Mouse (Mus musculus) central nervous system, embryonic 14 days (tissue): Measurements from ENCODE around the gene Ndufs5. TPM values are rescaled to one million over a fixed set of nuclear protein-coding genes. Genes with fewer than 3 reads are reported as not detected.

Source experiments
- polyA plus RNA-seq: library from polyadenylated mRNA; depleted of rRNA; stranded (reverse); fragments of >200 nt; gene quantifications from 2 replicates; pipeline ENCODE4 v1.2.3, GENCODE M21; 2012; rRNA removed

Ndufs5 gene
- 327 and 347 TPM in 2 replicates for polyA plus RNA-seq

DNA sequence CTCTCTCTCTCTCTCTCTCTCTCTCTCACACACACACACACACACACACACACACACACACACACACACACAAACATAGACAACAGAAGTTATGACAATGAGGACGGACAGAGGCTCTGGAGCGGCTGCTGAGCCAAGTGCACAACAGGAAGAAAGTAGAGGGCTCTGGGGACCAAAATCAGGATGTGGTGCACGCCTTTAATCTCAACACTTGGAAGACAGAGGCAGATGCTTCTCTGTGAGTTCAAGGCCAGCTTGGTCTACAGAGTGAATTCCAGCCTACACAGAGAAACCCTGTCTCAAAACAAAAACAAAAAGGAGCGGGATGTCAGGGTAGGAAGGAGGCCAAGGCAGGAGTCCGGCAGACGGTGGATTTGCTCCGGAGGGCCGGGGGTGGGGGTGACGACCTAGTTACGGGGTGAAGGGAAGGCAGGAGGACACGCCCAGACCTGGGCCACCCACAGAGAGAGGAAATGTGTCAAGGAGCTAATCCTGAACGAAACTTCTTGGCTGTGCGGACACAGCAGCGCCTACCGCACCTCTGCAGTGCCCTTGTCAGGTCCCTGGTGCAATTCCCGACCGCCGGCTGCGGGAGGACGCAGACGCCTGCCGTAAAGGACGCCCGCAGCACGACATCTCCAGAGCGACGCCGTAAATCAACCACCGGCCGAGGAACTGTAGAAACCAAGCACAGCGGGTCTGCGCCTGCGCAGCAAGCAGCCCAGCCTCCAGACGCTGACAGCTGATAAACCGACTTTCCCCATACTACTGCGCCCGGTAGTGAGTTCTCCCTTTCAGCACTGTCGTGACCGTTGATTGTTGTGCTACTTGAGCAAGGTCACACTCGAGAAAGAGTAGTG lies at the start of gene Ndufs5:
Gene Ndufs5, minus strand, starts transcription at position 629 of the 860 bp plus-strand sequence.

DNA sequence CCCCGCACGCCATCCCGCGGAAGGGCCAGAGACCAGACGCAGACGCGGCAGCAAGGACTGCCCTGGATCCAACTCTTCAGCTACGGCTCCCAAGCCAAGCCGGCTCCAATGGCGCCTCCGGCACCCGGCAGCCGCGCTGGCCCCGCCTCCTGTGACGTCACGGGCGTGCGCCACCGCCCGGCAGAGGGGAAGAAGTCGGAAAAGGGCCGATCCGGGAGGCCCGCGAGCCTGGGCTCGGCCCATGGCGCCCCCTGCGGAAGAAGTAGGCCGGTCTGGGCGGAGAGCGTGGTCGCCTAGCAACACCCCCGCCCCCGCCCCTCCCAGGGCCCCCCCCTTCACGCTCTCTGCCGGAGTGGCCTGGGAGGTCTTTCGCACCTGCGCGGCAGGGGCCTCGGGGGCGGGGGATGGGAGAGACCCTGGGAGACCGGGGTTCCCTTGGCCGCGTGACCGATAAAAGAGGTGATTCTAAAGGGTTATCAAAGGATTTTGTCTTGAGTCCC lies 32.2 kb upstream of the Ndufs5 start, which contains the start of gene Akirin1:
Gene Akirin1, minus strand, starts transcription at position 194 of the 500 bp plus-strand sequence.

DNA sequence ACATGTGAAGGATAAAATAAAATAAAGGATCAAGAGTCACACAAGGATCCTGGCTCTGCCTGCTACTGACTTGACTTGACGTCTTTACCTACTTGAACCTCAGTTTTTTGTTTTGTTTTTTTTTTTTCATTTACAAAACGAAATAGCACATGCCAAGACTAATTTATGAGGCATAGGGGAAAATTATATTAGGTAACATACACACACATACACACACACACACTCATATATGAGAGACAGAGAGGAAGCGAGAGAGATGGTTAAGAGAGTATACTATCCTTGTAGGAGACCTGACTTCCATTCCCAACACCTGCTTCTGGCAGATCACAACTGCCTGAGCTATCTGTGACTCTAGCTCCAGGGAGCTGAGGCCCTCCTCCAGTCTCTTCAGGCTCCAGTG lies 33.7 kb downstream of the Ndufs5 start, which contains the start of gene Macf1:
Gene Macf1, minus strand, starts transcription at position 101 of the 400 bp plus-strand sequence.

Other genes starting within 250 kb of the Ndufs5 start
- gene Macf1, start 33.8 kb downstream of the Ndufs5 start, polyA plus RNA-seq: 150 and 152 TPM in 2 replicates
- 53.6 and 62.6 TPM in 2 replicates for gene Akirin1, start 32.1 kb upstream of the Ndufs5 start, polyA plus RNA-seq
- gene Rhbdl2, start 69.7 kb upstream of the Ndufs5 start, polyA plus RNA-seq: 1.2 and 2.0 TPM in 2 replicates
- not detected in 2 replicates for gene 4933427I04Rik, start 141.5 kb upstream of the Ndufs5 start, polyA plus RNA-seq
- gene Mycbp, start 186.6 kb upstream of the Ndufs5 start, polyA plus RNA-seq: 16.2 and 20.4 TPM in 2 replicates
- 56.4 and 57.6 TPM in 2 replicates for gene Rragc, start 199.2 kb upstream of the Ndufs5 start, polyA plus RNA-seq
- not detected in 2 replicates for gene 4930535I16Rik, start 199.8 kb upstream of the Ndufs5 start, polyA plus RNA-seq